Mouse (Mus musculus) heart, adult 2 months (tissue): ENCODE measurements at regions not wholly inside any gene's neighbourhood (a gene's known extent, or its start where the extent isn't known, plus 50 kb on each side); places are given as distances from the start of the nearest gene placed in this dataset.
"Not testable (repeated sequence)": the region's sequence is repeated elsewhere in the genome, so short reads cannot be mapped to it uniquely, and the experiment has no call there.

Experiments used
- CTCF ChIP-seq: fragments of 200-600 bp; IDR thresholded peaks from 2 replicates; pipeline ENCODE4 v1.8.1; 2022; ENCODE audit warnings: antibody characterized with exemption, mild to moderate bottlenecking, moderate library complexity
- EP300 ChIP-seq: fragments of 200-500 bp; IDR thresholded peaks from 2 replicates; pipeline ENCODE4 v1.6.1; 2011; ENCODE audit warnings: low read depth, low read length, control low read depth; ENCODE audit not compliant: insufficient read depth
- POLR2A ChIP-seq: fragments of 200-500 bp; IDR thresholded peaks from 2 replicates; pipeline ENCODE4 v1.6.1; 2011; ENCODE audit warnings: mild to moderate bottlenecking, low read depth, low read length, control low read depth; ENCODE audit not compliant: insufficient read depth

DNA sequence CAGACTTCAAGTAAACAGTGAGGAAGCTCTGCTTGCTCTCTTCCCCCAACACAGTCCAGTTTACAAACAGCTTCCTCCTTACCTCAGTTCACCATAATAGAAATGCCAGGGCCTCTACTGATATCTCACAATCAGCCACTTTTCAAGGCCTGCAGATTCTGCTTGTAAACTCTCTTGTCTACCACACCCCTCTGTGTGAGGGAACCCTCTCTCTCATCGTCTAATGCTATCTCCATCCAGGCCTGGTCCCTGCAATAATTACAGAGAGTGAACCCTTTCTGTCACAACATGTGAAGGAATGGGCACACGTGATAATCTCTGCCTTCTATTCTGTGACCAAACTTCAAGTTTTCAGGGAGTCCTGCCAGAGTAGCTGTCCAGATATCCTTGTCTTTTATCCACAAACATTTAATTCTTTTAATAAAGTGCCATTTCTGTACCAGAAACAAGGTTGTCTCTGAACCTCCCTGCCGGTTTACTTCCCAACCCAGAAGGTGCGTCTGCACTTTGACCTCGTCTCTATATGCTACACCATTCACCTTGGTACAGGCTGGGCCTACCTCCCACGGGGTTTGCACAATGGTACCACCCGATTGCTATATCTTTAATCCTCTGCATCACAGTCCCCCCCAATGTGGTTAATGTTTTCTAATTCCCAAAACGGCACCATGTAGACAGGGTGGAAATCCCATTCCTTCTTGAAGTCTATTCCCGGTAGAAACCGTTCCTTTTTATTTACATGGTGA is 219.6 kb downstream of the Samd9l start:
- not testable (repeated sequence) for TF ChIP-seq POLR2A, CTCF, EP300
